Mouse (Mus musculus) stomach, embryonic 16.5 days (tissue): ENCODE data around the gene Adam22. TPM values are rescaled to one million over a fixed set of nuclear protein-coding genes. Genes with fewer than 3 reads are reported as not detected.

Experiments
- ATAC-seq: fragments of 200-750 bp; cut with Nextera tagmentation; 2 replicates; pipeline ENCODE4 v1.8.0; 2017; ENCODE audit warnings: moderate number of reproducible peaks, moderate TSS enrichment; ENCODE audit not compliant: insufficient read depth, low FRiP score
- H3K27ac ChIP-seq: fragments of 300-500 bp; sonication (generic); 2 replicates; pipeline ENCODE4 v1.5.1; 2014; ENCODE audit warnings: low read length
- H3K27me3 ChIP-seq: fragments of 300-500 bp; sonication (generic); 2 replicates; pipeline ENCODE4 v1.6.1; 2014; ENCODE audit warnings: low read length, control low read depth, mixed read lengths; ENCODE audit not compliant: control insufficient read depth, insufficient read depth
- H3K36me3 ChIP-seq: fragments of 300-500 bp; sonication (generic); 2 replicates; pipeline ENCODE4 v1.6.1; 2014; ENCODE audit warnings: low read length; ENCODE audit not compliant: control insufficient read depth, insufficient read depth
- H3K4me1 ChIP-seq: fragments of 300-500 bp; sonication (generic); 2 replicates; pipeline ENCODE4 v1.6.1; 2014; ENCODE audit warnings: low read length, control low read depth, mixed read lengths; ENCODE audit not compliant: control insufficient read depth, insufficient read depth
- H3K4me2 ChIP-seq: fragments of 300-500 bp; sonication (generic); 2 replicates; pipeline ENCODE4 v1.6.1; 2014; ENCODE audit warnings: low read depth, low read length, mixed read lengths
- H3K4me3 ChIP-seq: fragments of 300-500 bp; sonication (generic); replicated peaks from 2 replicates; pipeline ENCODE4 v1.5.1; 2014; ENCODE audit warnings: mild to moderate bottlenecking, low read length
- H3K9ac ChIP-seq: fragments of 300-500 bp; sonication (generic); 2 replicates; pipeline ENCODE4 v1.6.1; 2014; ENCODE audit warnings: low read length
- H3K9me3 ChIP-seq: fragments of 300-500 bp; sonication (generic); replicated peaks from 2 replicates; pipeline ENCODE4 v1.6.1; 2016; ENCODE audit warnings: low read length, control low read depth; ENCODE audit not compliant: control insufficient read depth
- WGBS: fragments of 180-500 bp; shearing (Covaris S2); extraction: QIAGEN DNeasy Blood & Tissue Kit; methylation state at CpG from one replicate; pipeline ENCODE4 v1.1.7; 2014; 5-methylcytosine and 5-hydroxymethylcytosine counted together
- polyA plus RNA-seq: library from polyadenylated mRNA; unstranded; fragments of >200 nt; fragmentation: Nextera tagmentation; extraction: Ambion mirVana; gene quantifications from 2 replicates; pipeline ENCODE4 v1.2.1, GENCODE M21; 2015

The Adam22 gene
- polyA plus RNA-seq, 1 experiment from 2014 or later = 7.0 TPM

DNA sequence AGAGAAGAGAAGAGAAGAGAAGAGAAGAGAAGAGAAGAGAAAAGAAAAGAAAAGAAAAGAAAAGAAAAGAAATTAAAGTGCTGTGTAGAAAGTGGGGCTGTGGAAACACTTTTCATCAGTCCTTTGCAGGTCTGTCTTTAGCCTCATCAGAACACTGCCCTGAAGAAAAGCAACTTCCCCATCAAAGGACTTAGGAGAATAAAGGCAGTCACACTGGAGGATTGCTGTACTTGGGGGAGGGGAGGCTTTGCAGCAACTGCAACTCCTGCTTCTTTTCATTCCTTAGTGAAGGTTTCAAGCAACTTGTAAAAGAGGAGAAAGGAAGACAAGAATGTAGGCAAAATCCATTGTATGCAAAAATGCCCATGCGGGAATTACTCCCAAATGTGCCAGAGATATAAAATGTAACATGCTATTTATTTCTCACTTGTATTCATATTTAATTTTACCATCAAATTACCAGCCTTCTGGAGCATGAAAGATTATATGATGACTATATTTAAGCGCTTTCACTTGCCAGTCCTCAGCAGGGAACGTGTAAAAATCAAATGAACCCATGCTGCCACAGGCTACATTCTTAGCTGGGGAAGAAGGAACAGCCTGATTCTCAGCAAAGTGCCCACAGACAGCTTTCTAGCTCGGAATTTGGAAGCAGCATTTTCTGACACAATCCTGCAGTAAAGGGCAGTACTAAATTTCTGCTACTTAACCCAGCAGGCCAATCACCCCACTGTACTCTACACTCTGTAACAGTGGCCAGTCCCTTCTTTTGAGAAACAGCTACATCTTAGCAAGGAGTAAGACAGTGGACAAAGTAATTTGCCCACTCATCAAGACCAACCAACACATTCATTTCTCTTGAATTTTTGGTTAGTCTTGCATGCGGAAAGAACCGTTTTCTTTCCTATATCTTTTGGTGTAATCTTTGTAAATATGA lies 78.0 kb downstream of the Adam22 start:
- Histone ChIP-seq H3K4me3 (no peak overlapping the region), H3K9ac (no peak overlapping the region), H3K27me3 (no peaks in the 10 kb centered on the region), H3K9me3 (no peaks in the 10 kb centered on the region), H3K4me1 (no peaks in the 10 kb centered on the region), H3K27ac (no peak overlapping the region), H3K4me2 (no peak overlapping the region), H3K36me3 (no peaks in the 10 kb centered on the region)
- 68% methylated on average over 6 of the region's 6 CpGs for WGBS
- no peak for ATAC-seq

DNA sequence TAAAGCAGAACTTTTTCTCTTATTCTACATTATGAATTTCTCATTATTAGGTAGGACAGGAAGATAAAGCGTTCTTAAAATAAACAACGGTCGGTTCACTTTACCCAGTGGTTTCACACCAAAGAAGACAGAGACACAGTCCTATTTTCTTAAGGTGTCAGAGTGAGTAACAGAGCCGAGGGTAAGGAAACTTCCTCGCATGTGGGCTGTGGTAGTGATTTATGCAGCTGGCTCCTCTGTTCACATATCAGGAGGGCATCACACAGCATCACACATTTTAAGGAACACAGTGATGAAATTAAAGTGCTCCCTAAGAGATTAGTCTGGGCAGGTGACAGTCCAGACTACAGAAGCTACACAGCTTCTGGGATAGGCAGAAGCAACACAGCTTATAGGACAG lies 83.8 kb downstream of the Adam22 start:
- Histone ChIP-seq H3K4me1 (no peaks in the 10 kb centered on the region), H3K4me3 (no peak overlapping the region), H3K4me2 (no peak overlapping the region), H3K27me3 (no peaks in the 10 kb centered on the region), H3K9ac (no peak overlapping the region), H3K36me3 (no peaks in the 10 kb centered on the region), H3K27ac (no peak overlapping the region), H3K9me3 (no peaks in the 10 kb centered on the region)
- no peak for ATAC-seq
- 53% methylated on average over 5 of the region's 5 CpGs for WGBS

DNA sequence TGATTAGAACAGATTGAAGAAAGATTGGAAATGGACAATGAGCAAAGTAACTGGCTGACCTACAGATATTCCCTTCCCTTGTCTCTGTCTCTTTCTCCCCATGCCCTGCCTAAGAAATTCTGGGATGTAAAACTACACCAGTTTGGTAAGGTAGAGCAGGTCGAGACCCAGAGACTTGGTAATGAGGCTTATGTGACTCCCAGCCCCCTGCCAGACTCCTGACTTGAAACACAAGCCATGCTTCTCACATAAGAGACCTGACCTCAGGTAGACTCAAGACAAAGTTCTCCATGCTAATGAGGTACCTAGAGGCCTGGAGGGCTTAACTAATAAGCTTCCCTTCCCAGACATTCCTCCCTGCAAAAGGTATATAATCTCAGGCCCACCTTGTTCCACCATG lies 91.8 kb downstream of the Adam22 start:
- H3K9ac ChIP-seq = no peak overlapping the region
- ATAC-seq = no peak
- no peak overlapping the region for H3K4me2 ChIP-seq
- 85% methylated on average over 1 of the region's 1 CpGs for WGBS
- H3K27me3 ChIP-seq = no peaks in the 10 kb centered on the region
- H3K36me3 ChIP-seq = no peaks in the 10 kb centered on the region
- H3K4me3 ChIP-seq = no peak overlapping the region
- no peak overlapping the region for H3K27ac ChIP-seq
- no peaks in the 10 kb centered on the region for H3K9me3 ChIP-seq
- no peaks in the 10 kb centered on the region for H3K4me1 ChIP-seq

DNA sequence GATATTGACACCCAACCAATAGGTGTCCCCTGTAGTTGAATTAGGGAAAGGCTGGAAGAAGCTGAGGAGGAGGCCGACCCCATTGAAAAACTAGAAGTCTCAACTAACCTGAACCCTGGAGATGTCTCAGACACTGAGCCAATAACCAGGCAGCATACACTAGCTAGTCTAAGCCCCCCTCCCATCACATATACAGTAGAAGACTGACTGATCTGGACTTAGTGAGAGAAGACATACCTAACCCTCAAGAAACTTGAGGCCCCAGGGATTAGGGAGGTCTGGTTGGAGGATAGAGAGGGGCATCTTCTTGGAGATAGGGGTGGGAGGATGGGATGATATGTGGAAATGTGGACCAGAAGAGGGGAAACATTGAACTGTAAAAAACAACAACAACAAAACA lies 110.6 kb downstream of the Adam22 start:
- H3K36me3 ChIP-seq = no peaks in the 10 kb centered on the region
- H3K4me1 ChIP-seq = no peaks in the 10 kb centered on the region
- no peak overlapping the region for H3K27ac ChIP-seq
- H3K9me3 ChIP-seq = no peaks in the 10 kb centered on the region
- H3K4me2 ChIP-seq = no peak overlapping the region
- H3K27me3 ChIP-seq = no peaks in the 10 kb centered on the region
- ATAC-seq = no peak
- 67% methylated on average over 1 of the region's 1 CpGs for WGBS
- H3K9ac ChIP-seq = no peak overlapping the region
- no peak overlapping the region for H3K4me3 ChIP-seq

DNA sequence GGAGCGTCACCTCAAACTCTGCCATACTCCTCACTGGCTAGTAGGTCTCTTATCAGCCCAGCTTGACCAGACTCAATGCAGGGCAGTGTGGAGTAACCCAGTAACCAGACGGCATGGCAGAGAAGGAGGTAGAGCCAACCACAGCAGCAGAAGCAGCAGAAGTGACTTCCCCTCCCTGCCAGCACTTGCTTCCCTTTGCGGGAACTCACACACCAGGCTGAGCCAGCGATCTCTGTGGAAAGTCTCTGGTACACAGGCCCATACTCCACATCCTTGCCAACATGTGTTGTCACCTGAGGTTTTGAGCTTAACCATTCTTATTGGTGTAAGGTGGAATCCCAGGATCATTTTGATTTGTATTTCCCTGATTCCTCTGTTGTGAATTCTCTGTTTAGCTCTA lies 111.5 kb downstream of the Adam22 start:
- H3K36me3 ChIP-seq = no peaks in the 10 kb centered on the region
- H3K27me3 ChIP-seq = no peaks in the 10 kb centered on the region
- H3K4me2 ChIP-seq = no peak overlapping the region
- ATAC-seq = no peak
- no peak overlapping the region for H3K4me3 ChIP-seq
- no peaks in the 10 kb centered on the region for H3K9me3 ChIP-seq
- H3K4me1 ChIP-seq = no peaks in the 10 kb centered on the region
- H3K9ac ChIP-seq = no peak overlapping the region
- no peak overlapping the region for H3K27ac ChIP-seq
- WGBS = 80% methylated on average over 4 of the region's 4 CpGs

DNA sequence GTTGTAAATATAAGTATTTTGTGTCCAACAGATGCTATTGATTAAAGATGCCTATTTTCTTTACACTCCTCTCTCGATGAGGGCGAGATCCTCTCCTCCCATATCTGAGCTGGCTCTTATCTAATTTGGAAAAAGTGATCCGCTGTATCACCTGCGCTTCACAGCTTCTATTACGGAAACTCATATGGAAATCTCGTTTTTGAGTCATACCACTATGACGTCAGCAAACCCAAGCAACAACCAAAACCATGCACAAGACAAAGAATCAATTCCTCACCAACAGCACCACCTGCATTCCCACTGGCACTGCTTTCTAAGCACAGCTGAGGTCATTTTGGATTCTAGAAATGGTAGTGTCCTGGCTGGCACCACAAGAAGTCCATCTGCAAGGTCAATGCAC lies 123.3 kb downstream of the Adam22 start:
- Histone ChIP-seq H3K27me3 (no peaks in the 10 kb centered on the region), H3K36me3 (no peaks in the 10 kb centered on the region), H3K4me3 (no peak overlapping the region), H3K9me3 (no peaks in the 10 kb centered on the region), H3K4me2 (no peak overlapping the region), H3K9ac (no peak overlapping the region), H3K4me1 (no peaks in the 10 kb centered on the region), H3K27ac (no peak overlapping the region)
- 92% methylated on average over 7 of the region's 7 CpGs for WGBS
- no peak for ATAC-seq

DNA sequence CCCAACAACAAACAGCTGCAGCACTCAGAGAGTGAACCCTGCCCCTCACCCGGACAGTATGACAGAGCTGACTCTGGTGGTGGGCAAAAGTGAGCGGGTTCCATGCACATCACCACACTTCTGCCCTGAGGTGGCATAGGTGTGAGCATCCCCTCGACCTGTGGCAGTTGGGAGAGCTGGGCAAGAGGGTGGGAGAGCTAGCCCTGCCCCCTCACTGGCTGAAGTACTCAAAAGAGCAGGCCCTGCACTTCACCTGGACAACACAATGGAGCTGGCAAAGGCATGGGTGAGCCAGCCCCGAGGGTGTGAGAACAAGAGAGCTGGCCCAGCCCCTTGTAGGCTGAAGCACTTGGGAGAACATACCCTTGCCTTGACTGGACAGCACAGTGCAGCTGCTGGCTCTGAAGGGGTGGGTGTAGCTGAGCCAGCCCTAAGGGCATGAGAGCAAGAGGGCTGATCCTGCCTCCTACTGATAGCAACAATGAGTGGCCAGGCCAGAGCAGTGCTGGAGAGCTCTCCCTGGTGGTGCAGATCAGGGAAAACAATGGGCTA lies 124.8 kb downstream of the Adam22 start:
- H3K36me3 ChIP-seq = no peaks in the 10 kb centered on the region
- no peaks in the 10 kb centered on the region for H3K4me1 ChIP-seq
- H3K9me3 ChIP-seq = no peaks in the 10 kb centered on the region
- H3K9ac ChIP-seq = no peak overlapping the region
- H3K4me3 ChIP-seq = no peak overlapping the region
- WGBS = 54% methylated on average over 4 of the region's 4 CpGs
- no peaks in the 10 kb centered on the region for H3K27me3 ChIP-seq
- H3K4me2 ChIP-seq = no peak overlapping the region
- no peak for ATAC-seq
- H3K27ac ChIP-seq = no peak overlapping the region

DNA sequence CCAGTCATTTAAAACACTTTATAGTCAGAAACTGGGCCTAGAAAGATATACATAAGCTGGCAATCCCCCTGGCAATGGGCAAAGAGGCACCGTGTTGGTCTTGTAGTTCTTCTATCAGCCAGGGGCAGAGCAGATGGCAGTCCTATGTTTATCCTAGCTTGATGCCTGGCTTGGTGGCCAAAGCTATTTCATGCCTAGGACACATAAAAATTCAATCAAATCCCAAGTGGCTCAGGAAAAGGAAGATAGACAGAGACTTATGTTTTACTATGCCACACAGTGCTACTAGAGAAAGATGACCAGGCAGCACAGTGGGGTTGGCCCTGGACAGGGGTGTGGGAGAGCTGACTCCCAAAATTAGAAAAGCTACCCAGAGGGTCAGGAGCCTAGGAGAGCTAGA lies 125.3 kb downstream of the Adam22 start:
- 83% methylated on average over 1 of the region's 1 CpGs for WGBS
- no peaks in the 10 kb centered on the region for H3K36me3 ChIP-seq
- no peak overlapping the region for H3K9ac ChIP-seq
- H3K27ac ChIP-seq = no peak overlapping the region
- H3K4me1 ChIP-seq = no peaks in the 10 kb centered on the region
- H3K9me3 ChIP-seq = no peaks in the 10 kb centered on the region
- no peaks in the 10 kb centered on the region for H3K27me3 ChIP-seq
- H3K4me3 ChIP-seq = no peak overlapping the region
- no peak overlapping the region for H3K4me2 ChIP-seq
- ATAC-seq = no peak

DNA sequence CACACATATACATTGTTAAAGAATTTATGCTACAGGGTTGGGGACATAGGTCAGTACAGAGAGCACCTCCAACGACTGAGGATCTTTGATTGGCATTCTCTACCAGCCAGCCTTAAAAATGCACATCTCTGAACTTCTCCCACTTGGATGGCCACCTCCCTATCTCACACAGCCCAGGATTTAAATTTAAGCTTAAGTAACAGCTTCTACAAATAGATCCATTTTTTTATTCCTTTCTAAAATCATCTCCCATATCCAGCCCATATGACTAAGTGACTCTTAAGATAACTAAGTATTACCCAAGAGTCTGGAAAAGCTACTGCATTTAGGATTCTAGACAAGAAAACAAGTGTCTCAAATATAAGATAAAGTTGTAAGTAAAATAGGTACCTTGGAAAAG lies 140.9 kb downstream of the Adam22 start:
- WGBS = 78% methylated on average over 1 of the region's 1 CpGs
- Histone ChIP-seq H3K4me1 (no peaks in the 10 kb centered on the region), H3K4me3 (no peak overlapping the region), H3K9ac (no peak overlapping the region), H3K9me3 (no peaks in the 10 kb centered on the region), H3K4me2 (no peak overlapping the region), H3K27me3 (no peaks in the 10 kb centered on the region), H3K36me3 (no peaks in the 10 kb centered on the region), H3K27ac (no peak overlapping the region)
- ATAC-seq = no peak
